Mouse (Mus musculus) erythroblast, embryonic 14.5 days (primary cell): ENCODE data around the gene Acrv1. TPM values are rescaled to one million over a fixed set of nuclear protein-coding genes. Genes with fewer than 3 reads are reported as not detected.
A peak's percentile ranks its signal among the peaks of the same experiment; 100 is the strongest.

Experiments
- H3K27me3 ChIP-seq: 2 replicates; pipeline ENCODE4 v1.6.1; 2012; ENCODE audit warnings: inconsistent platforms; ENCODE audit not compliant: control insufficient read depth
- H3K36me3 ChIP-seq: 2 replicates; pipeline ENCODE4 v1.6.1; 2012; ENCODE audit warnings: mild to moderate bottlenecking, inconsistent platforms; ENCODE audit not compliant: control insufficient read depth
- H3K4me1 ChIP-seq: 2 replicates; pipeline ENCODE4 v1.6.1; 2012; ENCODE audit warnings: inconsistent platforms; ENCODE audit not compliant: control insufficient read depth
- H3K4me3 ChIP-seq: replicated peaks from 2 replicates; pipeline ENCODE3; 2012; ENCODE audit warnings: moderate library complexity, mild to moderate bottlenecking, inconsistent platforms
- H3K9me3 ChIP-seq: 2 replicates; pipeline ENCODE4 v1.6.1; 2012; ENCODE audit warnings: low read length, inconsistent platforms, mixed read lengths; ENCODE audit not compliant: control insufficient read depth
- GATA1 ChIP-seq: IDR thresholded peaks from 2 replicates; pipeline ENCODE4 v1.6.1; 2012; ENCODE audit warnings: low read length, inconsistent platforms, mixed read lengths
- TAL1 ChIP-seq: IDR thresholded peaks from 3 replicates; pipeline ENCODE4 v1.6.1; 2012; ENCODE audit warnings: low read length, inconsistent platforms, mixed read lengths
- polyA plus RNA-seq: library from polyadenylated mRNA; stranded (reverse); fragments of >175 nt; gene quantifications from 2 replicates; pipeline ENCODE4 v1.2.3, GENCODE M21; 2012

The Acrv1 gene
- polyA plus RNA-seq, 1 experiment = not detected

DNA sequence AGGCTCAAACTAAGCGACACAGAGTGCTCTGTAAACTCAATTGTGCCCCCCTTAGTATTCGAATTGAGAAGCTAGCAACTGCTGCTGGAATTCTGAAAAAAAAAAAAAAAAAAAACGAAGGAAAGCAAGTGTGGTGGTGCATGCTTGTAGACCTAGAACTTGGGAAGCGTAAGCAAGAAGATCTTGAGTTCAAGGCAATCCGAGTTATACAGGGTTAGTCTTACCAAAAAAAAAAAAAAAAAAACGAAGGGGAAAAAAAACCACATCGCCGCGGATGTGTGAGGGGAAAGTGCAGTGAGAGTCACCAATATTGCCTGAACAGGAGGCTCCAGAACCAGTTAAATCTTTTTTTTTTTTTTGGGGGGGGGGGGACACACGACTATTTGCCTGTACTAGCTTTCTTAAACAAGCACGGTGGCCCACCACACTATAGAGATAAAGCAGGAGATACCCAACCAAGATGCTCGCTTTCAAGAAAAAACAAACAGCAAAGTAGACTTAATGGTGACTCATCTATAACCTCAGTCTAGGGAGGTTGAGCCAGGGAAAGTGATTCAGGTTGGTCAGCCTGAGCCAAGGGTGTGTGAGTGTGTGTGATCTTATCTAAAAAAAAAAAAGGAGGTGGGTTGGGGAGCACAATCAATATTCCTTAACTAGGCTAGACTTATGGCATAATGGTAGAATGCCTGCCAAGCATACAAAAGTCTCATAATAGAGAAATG lies 34.2 kb downstream of the Acrv1 start, which contains the start of gene Chek1:
Gene Chek1 (minus strand): TSS at position 32 of the 722 bp plus-strand sequence.
- Histone ChIP-seq H3K4me3 (peak within 1 kb of the TSS; percentile 87), H3K27me3 (no peaks in the 10 kb centered on the region), H3K36me3 (peaks cover 50% of the 10 kb centered on the region), H3K9me3 (no peaks in the 10 kb centered on the region), H3K4me1 (peaks cover 31% of the 10 kb centered on the region)
- TF ChIP-seq GATA1 (no peak), TAL1 (no peak)

Other genes with a start within 250 kb of the Acrv1 start
- gene Gm9513, start 217.6 kb upstream of the Acrv1 start, polyA plus RNA-seq = not detected in 2 replicates
- not detected in 2 replicates for gene Gm5615, start 151.3 kb upstream of the Acrv1 start, polyA plus RNA-seq
- gene Gm17689, start 110.6 kb upstream of the Acrv1 start, polyA plus RNA-seq = not detected in 2 replicates
- gene A630095E13Rik, start 49.8 kb upstream of the Acrv1 start, polyA plus RNA-seq = not detected in 2 replicates
- gene Chek1, start 33.8 kb downstream of the Acrv1 start, polyA plus RNA-seq = 0.14 and 0.68 TPM in 2 replicates
- 0.14 and 0.20 TPM in 2 replicates for gene Stt3a, start 74.5 kb downstream of the Acrv1 start, polyA plus RNA-seq
- gene Ei24, start 104.2 kb downstream of the Acrv1 start, polyA plus RNA-seq = 1.2 and 2.0 TPM in 2 replicates
- not detected in 2 replicates for gene Fez1, start 128.6 kb downstream of the Acrv1 start, polyA plus RNA-seq